Mouse (Mus musculus) C2C12 (cell line): ENCODE data around the gene B3gnt3. TPM values are rescaled to one million over a fixed set of nuclear protein-coding genes. Genes with fewer than 3 reads are reported as not detected.

ENCODE experiments used
- H3K27me3 ChIP-seq: one replicate; pipeline ENCODE4 v1.6.1; 2011; ENCODE audit not compliant: control insufficient read depth, insufficient read depth, insufficient read length
- H3K36me3 ChIP-seq: one replicate; pipeline ENCODE4 v1.6.1; 2011; ENCODE audit not compliant: control insufficient read depth, insufficient read depth
- H3K4me3 ChIP-seq: one replicate; pipeline ENCODE4 v1.5.1; 2011; ENCODE audit warnings: mild to moderate bottlenecking, control low read depth; ENCODE audit not compliant: poor library complexity, insufficient read depth, severe bottlenecking
- H3K79me2 ChIP-seq: one replicate; pipeline ENCODE4 v1.6.1; 2011; ENCODE audit not compliant: control insufficient read depth, insufficient read depth
- H3K79me3 ChIP-seq: one replicate; pipeline ENCODE4 v1.6.1; 2011; ENCODE audit warnings: low read depth, control low read depth
- H3ac ChIP-seq: one replicate; pipeline ENCODE3; 2011; ENCODE audit warnings: low read depth; ENCODE audit not compliant: control insufficient read depth, insufficient read length
- CEBPB ChIP-seq: IDR thresholded peaks from one replicate; pipeline ENCODE4 v1.6.1; 2011; ENCODE audit warnings: low read depth, mild to moderate bottlenecking, control low read depth, moderate library complexity
- CTCF ChIP-seq: IDR thresholded peaks from one replicate; pipeline ENCODE4 v1.5.1; 2011; ENCODE audit not compliant: control insufficient read depth, insufficient read depth, insufficient read length
- FOSL1 ChIP-seq: IDR thresholded peaks from one replicate; pipeline ENCODE4 v1.8.0; 2011; ENCODE audit warnings: mild to moderate bottlenecking, low read length; ENCODE audit not compliant: poor library complexity, insufficient read depth, severe bottlenecking
- MAX ChIP-seq: IDR thresholded peaks from one replicate; pipeline ENCODE4 v1.6.1; 2011; ENCODE audit warnings: mild to moderate bottlenecking, control low read depth
- MYOD1 ChIP-seq: IDR thresholded peaks from one replicate; pipeline ENCODE4 v1.6.1; 2011; ENCODE audit warnings: low read depth; ENCODE audit not compliant: control insufficient read depth, insufficient read length
- MYOG ChIP-seq: IDR thresholded peaks from one replicate; pipeline ENCODE4 v1.6.1; 2011; ENCODE audit not compliant: control insufficient read depth, insufficient read length; ENCODE audit errors: extremely low read depth
- USF1 ChIP-seq: IDR thresholded peaks from one replicate; pipeline ENCODE4 v1.6.1; 2011; ENCODE audit warnings: low read depth, mild to moderate bottlenecking, control low read depth, moderate library complexity
- polyA plus RNA-seq: library from polyadenylated mRNA; unstranded; fragments of >200 nt; fragmentation: generic; extraction: Trizol; gene quantifications from one replicate; pipeline ENCODE4 v1.2.1, GENCODE M21; 2012; ENCODE audit warnings: missing spikeins

Gene B3gnt3
- polyA plus RNA-seq, 1 experiment = 0.02 TPM

DNA sequence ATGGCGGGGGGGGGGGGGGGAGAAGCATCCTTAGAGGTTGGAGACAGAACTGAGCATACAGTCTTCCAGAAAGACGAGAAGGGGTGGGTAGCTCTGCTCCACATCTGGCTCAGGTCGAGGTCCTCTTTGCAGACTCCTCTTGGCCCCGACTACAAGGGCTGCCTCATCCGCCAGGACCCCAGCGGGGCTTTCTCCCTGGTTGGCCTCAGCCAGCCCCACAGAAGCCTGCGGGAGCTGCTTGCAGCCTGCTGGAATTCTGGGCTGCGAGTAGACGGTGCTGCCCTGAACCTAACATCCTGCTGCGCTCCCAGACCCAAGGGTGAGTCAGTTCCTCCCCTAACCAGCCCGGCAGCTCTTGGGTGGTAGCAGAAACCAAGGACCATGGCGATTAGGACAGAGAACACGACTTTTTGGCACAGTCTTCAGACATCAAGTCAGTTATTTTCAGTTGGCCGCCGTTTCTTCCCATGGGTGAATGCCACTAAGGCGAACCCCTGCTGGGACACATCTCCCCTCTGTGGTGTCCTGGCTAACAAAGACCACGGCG lies 20.1 kb downstream of the B3gnt3 start:
- H3K27me3 ChIP-seq = peaks cover 19% of the 10 kb centered on the region
- no peak for TF ChIP-seq MYOD1
- TF ChIP-seq CEBPB = no peak
- TF ChIP-seq MYOG = no peak
- TF ChIP-seq USF1 = no peak

GRCm38 (mm10) chr8:71680471-71680870 lies 21.1 kb downstream of the B3gnt3 start:
- TF ChIP-seq CEBPB (no peak), MYOG (no peak), USF1 (no peak), MAX (no peak), CTCF (no peak), MYOD1 (no peak), FOSL1 (no peak)
- Histone ChIP-seq H3K4me3 (no peak overlapping the region), H3K79me3 (no peaks in the 10 kb centered on the region), H3ac (no peak overlapping the region), H3K36me3 (no peaks in the 10 kb centered on the region), H3K27me3 (peaks cover 11% of the 10 kb centered on the region), H3K79me2 (no peaks in the 10 kb centered on the region)

More for the DNA sequence above, 20.1 kb downstream of the B3gnt3 start:
- Histone ChIP-seq H3K79me2 (no peaks in the 10 kb centered on the region), H3K36me3 (no peaks in the 10 kb centered on the region), H3K79me3 (no peaks in the 10 kb centered on the region), H3K4me3 (no peak overlapping the region), H3ac (no peak overlapping the region)

DNA sequence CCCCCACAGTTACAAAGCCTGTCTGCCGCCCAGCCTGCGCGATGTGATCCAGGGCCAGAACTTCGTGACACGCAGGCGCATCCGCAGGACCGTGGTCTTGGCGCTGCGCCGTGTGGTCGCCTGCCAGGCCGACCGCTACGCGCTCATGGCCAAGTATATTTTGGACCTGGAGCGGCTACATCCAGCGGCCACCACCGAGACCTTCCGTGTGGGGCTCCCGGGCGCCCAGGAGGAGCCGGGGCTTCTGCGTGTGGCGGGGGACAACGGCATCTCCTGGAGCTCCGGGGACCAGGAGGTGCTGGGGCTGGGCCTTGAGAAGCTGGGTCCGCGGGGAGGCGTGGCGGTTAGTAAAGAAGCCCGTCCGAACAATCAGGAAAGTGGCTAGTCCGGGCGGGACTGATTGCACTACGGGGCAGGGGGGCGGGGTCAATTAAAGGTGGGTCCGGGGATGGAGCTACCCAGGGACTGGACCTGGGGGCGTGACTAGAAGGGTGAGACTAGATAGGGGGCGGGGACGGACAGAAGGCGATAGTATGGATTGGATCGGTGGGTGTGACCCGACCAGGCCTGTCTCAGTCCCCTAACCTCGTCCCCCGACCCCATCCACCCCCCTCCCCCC lies 21.9 kb downstream of the B3gnt3 start:
- no peaks in the 10 kb centered on the region for H3K79me3 ChIP-seq
- no peaks in the 10 kb centered on the region for H3K79me2 ChIP-seq
- H3K4me3 ChIP-seq = no peak overlapping the region
- H3K27me3 ChIP-seq = peaks cover 4% of the 10 kb centered on the region
- no peak for TF ChIP-seq USF1
- no peak for TF ChIP-seq MAX
- no peaks in the 10 kb centered on the region for H3K36me3 ChIP-seq
- no peak overlapping the region for H3ac ChIP-seq

DNA sequence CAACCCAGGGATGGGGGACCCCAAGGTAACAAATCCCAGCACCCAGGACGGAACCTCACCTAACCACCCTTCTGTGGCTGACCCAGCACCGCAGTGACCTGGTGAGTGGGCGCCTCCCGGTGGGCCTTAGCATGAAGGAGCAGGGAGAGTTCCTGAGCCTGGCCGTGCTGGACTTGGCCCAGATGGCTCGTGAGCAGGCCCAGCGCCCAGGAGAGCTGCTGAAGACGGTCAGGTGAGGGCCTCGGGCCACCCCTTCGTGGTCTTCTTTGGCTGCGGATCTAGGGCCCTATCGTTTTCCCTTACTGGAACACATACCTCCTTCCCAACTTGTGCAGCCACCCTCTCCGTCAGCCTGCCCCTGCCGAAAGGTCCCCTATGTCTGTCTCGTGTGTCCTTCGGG lies 22.5 kb downstream of the B3gnt3 start:
- no peak overlapping the region for H3ac ChIP-seq
- H3K4me3 ChIP-seq = no peak overlapping the region
- TF ChIP-seq MAX = no peak
- no peak for TF ChIP-seq CTCF
- H3K27me3 ChIP-seq = peaks cover 2% of the 10 kb centered on the region
- no peaks in the 10 kb centered on the region for H3K36me3 ChIP-seq
- no peaks in the 10 kb centered on the region for H3K79me3 ChIP-seq
- no peaks in the 10 kb centered on the region for H3K79me2 ChIP-seq

DNA sequence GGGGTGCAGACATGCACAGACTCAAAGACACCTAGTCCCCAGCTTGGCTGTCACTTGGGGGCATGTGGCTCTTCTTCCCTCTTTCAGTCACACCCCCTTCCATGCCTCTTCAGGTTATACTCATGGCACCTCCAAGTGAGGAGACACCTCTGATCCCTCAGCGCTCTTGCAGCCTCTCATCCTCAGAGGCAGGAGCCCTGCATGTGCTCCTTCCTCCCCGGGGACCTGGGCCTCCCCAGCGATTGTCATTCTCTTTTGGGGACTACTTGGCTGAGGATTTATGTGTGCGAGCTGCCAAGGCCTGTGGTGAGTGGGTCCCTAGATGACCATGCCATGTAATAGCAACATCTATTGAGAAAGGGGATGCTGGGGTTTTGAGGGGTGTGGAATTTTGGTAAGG lies 23.4 kb downstream of the B3gnt3 start:
- H3K79me2 ChIP-seq = no peaks in the 10 kb centered on the region
- TF ChIP-seq MYOG (no peak), USF1 (no peak), CEBPB (no peak), MAX (no peak), MYOD1 (no peak), FOSL1 (no peak), CTCF (no peak)
- H3K27me3 ChIP-seq = no peaks in the 10 kb centered on the region
- H3K79me3 ChIP-seq = no peaks in the 10 kb centered on the region
- H3K36me3 ChIP-seq = no peaks in the 10 kb centered on the region
- H3ac ChIP-seq = no peak overlapping the region
- no peak overlapping the region for H3K4me3 ChIP-seq

- no peaks in the 10 kb centered on the region for H3K27me3 ChIP-seq
- TF ChIP-seq MYOD1 (no peak), USF1 (no peak), MYOG (no peak), CEBPB (no peak), CTCF (no peak), MAX (no peak), FOSL1 (no peak)
Observed at GRCm38 (mm10) chr8:71677555-71677954, 24.0 kb downstream of the B3gnt3 start.

More at GRCm38 (mm10) chr8:71677555-71677954, 24.0 kb downstream of the B3gnt3 start:
- no peaks in the 10 kb centered on the region for H3K36me3 ChIP-seq
- H3K79me3 ChIP-seq = no peaks in the 10 kb centered on the region
- H3K79me2 ChIP-seq = no peaks in the 10 kb centered on the region
- no peak overlapping the region for H3ac ChIP-seq
- no peak overlapping the region for H3K4me3 ChIP-seq
